Mouse (Mus musculus) midbrain, postnatal 0 days (tissue): ENCODE results near the gene Pqlc3. TPM values are rescaled to one million over a fixed set of nuclear protein-coding genes. Genes with fewer than 3 reads are reported as not detected.

Source experiments
- ATAC-seq: fragments of 200-750 bp; cut with Nextera tagmentation; 2 replicates; pipeline ENCODE4 v1.8.0; 2017; ENCODE audit warnings: moderate number of reproducible peaks, mild to moderate bottlenecking, moderate TSS enrichment, moderate library complexity; ENCODE audit not compliant: low FRiP score
- DNase-seq: peaks from one replicate; pipeline ENCODE4 v3.0.0-alpha.2; 2015; ENCODE audit warnings: low spot score
- H3K27ac ChIP-seq: fragments of 300-500 bp; sonication (generic); 2 replicates; pipeline ENCODE4 v1.5.1; 2014; ENCODE audit warnings: low read depth, mild to moderate bottlenecking, low read length, mixed read lengths
- H3K27me3 ChIP-seq: fragments of 300-500 bp; sonication (generic); 2 replicates; pipeline ENCODE4 v1.6.1; 2014; ENCODE audit warnings: low read length, control low read depth, mixed read lengths; ENCODE audit not compliant: insufficient read depth
- H3K36me3 ChIP-seq: fragments of 300-500 bp; sonication (generic); 2 replicates; pipeline ENCODE4 v1.6.1; 2014; ENCODE audit warnings: low read length, control low read depth, mixed read lengths; ENCODE audit not compliant: insufficient read depth
- H3K4me1 ChIP-seq: fragments of 300-500 bp; sonication (generic); 2 replicates; pipeline ENCODE4 v1.6.1; 2014; ENCODE audit warnings: mild to moderate bottlenecking, control low read depth, antibody characterized with exemption, low read length, mixed read lengths; ENCODE audit not compliant: insufficient read depth
- H3K4me2 ChIP-seq: fragments of 300-500 bp; sonication (generic); 2 replicates; pipeline ENCODE4 v1.6.1; 2014; ENCODE audit warnings: low read depth, mild to moderate bottlenecking, low read length, mixed read lengths; ENCODE audit not compliant: poor library complexity, severe bottlenecking
- H3K4me3 ChIP-seq: fragments of 300-500 bp; sonication (generic); 2 replicates; pipeline ENCODE4 v1.5.1; 2014; ENCODE audit warnings: low read depth, mild to moderate bottlenecking, low read length, moderate library complexity
- H3K9ac ChIP-seq: fragments of 300-500 bp; sonication (generic); replicated peaks from 2 replicates; pipeline ENCODE4 v1.6.1; 2014; ENCODE audit warnings: mild to moderate bottlenecking, low read length, moderate library complexity, mixed read lengths; ENCODE audit not compliant: poor library complexity, severe bottlenecking
- H3K9me3 ChIP-seq: fragments of 300-500 bp; sonication (generic); 2 replicates; pipeline ENCODE4 v1.6.1; 2016; ENCODE audit warnings: low read length, control low read depth
- CTCF ChIP-seq: IDR thresholded peaks from 2 replicates; pipeline ENCODE4 v1.5.1; 2016; ENCODE audit warnings: antibody characterized with exemption, mild to moderate bottlenecking
- WGBS: fragments of 180-500 bp; shearing (Covaris S2); extraction: QIAGEN DNeasy Blood & Tissue Kit; methylation state at CpG from one replicate; pipeline ENCODE4 v1.1.7; 2014; 5-methylcytosine and 5-hydroxymethylcytosine counted together
- polyA plus RNA-seq: library from polyadenylated mRNA; unstranded; fragments of >200 nt; fragmentation: Nextera tagmentation; extraction: Ambion mirVana; gene quantifications from 2 replicates; pipeline ENCODE4 v1.2.1, GENCODE M21; 2015
- total RNA-seq: library from RNA; depleted of rRNA; stranded (reverse); fragments of >200 nt; gene quantifications from 2 replicates; pipeline ENCODE4 v1.2.3, GENCODE M21; 2014; rRNA removed

Pqlc3 gene
- total and polyA plus RNA-seq, 2 experiments from 2014 or later = 0.93 to 2.0 TPM

GRCm38 (mm10) chr12:16941976-16942375 is 58.2 kb downstream of the Pqlc3 start:
- no peak overlapping the region for H3K27ac ChIP-seq
- WGBS = 73% methylated on average over 3 of the region's 3 CpGs
- TF ChIP-seq CTCF = no peak

More at GRCm38 (mm10) chr12:16941976-16942375, 58.2 kb downstream of the Pqlc3 start:
- no peak overlapping the region for H3K4me2 ChIP-seq
- no peak overlapping the region for H3K9ac ChIP-seq
- H3K36me3 ChIP-seq = 0 out of 2 replicates have a peak, but pooled peaks cover 3% of the 10 kb centered on the region
- no peak for ATAC-seq
- no peaks in the 10 kb centered on the region for H3K9me3 ChIP-seq
- no peak overlapping the region for H3K4me3 ChIP-seq
- no peaks in the 10 kb centered on the region for H3K27me3 ChIP-seq
- H3K4me1 ChIP-seq = no peaks in the 10 kb centered on the region
- DNase-seq = no peak

Other genes starting within 250 kb of the Pqlc3 start
- 1.3 and 3.7 TPM in 2 replicates for gene Greb1, start 199.5 kb downstream of the Pqlc3 start, total RNA-seq
- 0.39 and 0.43 TPM in 2 replicates for gene Greb1, start 199.5 kb downstream of the Pqlc3 start, polyA plus RNA-seq
- gene E2f6, start 189.4 kb downstream of the Pqlc3 start, total RNA-seq = 15.8 and 23.1 TPM in 2 replicates
- 17.1 and 19.3 TPM in 2 replicates for gene E2f6, start 189.4 kb downstream of the Pqlc3 start, polyA plus RNA-seq
- gene Rock2, start 105.5 kb downstream of the Pqlc3 start, total RNA-seq = 27.3 and 40.5 TPM in 2 replicates
- 9.0 and 12.7 TPM in 2 replicates for gene Rock2, start 105.5 kb downstream of the Pqlc3 start, polyA plus RNA-seq
- 7.3 and 10.1 TPM in 2 replicates for gene 2410004P03Rik, start 11.3 kb upstream of the Pqlc3 start, total RNA-seq
- 7.1 and 10.6 TPM in 2 replicates for gene 2410004P03Rik, start 11.3 kb upstream of the Pqlc3 start, polyA plus RNA-seq
- gene Kcnf1, start 176.5 kb upstream of the Pqlc3 start, total RNA-seq = 11.0 and 12.2 TPM in 2 replicates
- gene Kcnf1, start 176.5 kb upstream of the Pqlc3 start, polyA plus RNA-seq = 4.7 and 5.1 TPM in 2 replicates